Mouse (Mus musculus): Measurements from ENCODE around the gene Tmem269. TPM values are rescaled to one million over a fixed set of nuclear protein-coding genes. Genes with fewer than 3 reads are reported as not detected.

Gene Tmem269
- polyA plus RNA-seq (2015; fragmentation: Nextera tagmentation; extraction: Ambion mirVana) = 0.10 TPM in 1 of 2 replicates, not detected in the other

DNA sequence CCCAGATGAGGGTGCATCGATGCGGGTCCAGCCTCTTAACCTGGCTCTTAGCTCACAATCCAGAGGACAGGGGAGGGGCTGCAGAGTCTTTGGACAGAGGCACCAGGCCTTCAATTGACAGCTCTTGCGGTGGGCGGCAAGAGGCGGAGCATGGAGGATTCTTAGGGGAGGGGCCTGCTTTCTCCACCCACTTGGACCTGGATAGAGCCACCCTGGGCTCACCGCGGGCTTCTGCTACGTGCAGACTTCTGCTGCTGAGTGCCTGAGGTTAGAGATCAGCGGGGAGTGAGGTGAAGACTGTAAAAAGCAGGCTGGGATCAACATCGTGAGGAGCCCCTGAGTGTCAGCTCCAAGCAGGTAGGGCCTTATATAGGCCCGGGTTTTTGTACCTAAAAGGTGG lies at the start of gene Tmem269:
Tmem269 (minus strand) TSS at position 49 of the 400 bp plus-strand sequence.

DNA sequence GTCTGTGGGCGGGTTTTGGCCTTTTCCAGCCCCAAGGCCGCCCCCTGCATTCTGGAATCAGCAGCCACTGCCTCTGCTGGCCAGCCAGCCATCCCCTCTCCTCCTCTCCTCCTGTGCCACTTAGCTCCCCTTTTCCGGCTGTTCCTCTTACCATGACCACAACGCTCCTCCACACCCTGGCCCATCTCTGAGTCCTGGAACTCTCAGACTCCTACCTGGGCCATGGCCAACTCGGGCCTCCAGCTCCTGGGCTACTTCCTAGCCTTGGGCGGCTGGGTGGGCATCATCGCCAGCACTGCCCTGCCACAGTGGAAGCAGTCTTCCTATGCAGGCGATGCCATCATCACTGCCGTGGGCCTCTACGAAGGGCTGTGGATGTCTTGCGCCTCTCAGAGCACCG lies 37.3 kb upstream of the Tmem269 start, which contains the start of gene Cldn19:
Cldn19 (plus strand) TSS at position 64 of the 400 bp plus-strand sequence.

DNA sequence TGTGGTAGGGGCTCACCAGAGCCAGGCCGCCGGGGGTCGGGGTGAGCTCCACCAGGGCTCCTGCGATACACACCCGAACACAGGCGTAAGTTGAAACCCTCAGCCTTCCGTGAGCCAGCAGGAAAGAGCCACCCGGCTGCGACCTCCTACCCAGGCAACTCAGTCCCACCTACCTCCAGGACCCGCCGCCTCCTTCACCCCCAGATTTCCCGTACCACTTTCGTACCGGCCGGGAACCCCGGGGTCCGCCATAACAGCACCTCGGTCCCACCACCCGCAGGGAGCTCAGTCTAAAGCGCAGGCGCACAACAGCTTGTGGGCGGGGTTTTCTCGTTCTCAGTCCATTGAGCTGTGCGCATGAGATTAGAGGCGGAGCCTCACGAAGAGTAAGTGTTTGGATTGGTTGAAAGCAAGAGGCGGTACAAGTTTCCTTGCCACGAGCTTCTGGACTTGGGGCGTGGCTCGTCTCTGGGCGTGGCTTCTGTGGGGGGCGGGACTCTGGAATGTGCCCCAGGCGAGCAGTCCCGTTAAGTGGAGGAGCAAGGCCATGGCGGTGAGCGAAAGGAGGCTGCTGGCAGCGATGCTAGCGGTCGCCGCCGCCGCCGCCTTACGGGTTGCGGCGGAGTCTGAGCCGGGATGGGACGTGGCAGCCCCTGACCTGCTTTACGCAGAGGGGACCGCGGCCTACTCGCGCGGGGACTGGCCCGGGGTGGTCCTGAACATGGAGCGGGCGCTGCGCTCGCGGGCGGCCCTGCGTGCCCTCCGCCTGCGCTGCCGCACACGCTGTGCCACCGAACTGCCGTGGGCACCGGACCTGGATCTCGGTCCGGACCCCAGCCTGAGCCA lies 14.6 kb upstream of the Tmem269 start, which contains the start of the genes AU022252 and P3h1:
AU022252 (minus strand) TSS at position 303 of the 846 bp plus-strand sequence.
P3h1 (plus strand) TSS at position 506 of the 846 bp plus-strand sequence.

DNA sequence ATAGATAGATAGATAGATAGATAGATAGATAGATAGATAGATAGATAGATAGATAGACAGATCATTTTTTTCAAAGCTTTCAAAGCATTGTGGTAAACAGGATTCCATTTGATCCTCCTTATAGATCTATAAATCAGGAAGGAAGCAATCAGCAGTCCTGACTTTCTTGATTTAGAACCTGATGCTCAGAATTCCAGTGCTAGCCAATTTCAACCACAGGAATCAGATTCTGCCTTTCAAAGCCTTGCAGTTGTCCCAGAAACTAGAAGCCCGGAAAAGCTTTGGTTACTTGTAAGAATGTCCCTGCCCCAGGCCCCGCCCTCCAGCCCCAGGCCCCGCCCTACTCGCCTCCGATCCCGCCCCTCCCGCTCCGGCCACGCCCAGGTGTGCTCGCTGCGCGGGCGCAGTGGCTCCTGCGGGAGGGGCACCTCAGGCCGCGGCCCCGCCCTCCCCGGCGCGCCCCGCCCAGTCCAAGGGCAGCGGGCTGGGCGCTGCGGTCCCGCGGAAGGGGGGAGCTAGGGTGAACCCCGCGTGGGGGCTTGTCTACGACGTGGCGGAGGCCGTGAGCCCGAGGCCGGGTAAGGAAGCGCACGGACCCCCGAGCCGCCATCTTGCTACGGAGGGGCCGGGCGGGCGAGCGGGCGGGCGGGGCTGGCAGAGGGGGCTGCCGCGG lies 23.0 kb downstream of the Tmem269 start, which contains the start of gene Svbp:
Svbp (plus strand) TSS at position 398 of the 673 bp plus-strand sequence.

DNA sequence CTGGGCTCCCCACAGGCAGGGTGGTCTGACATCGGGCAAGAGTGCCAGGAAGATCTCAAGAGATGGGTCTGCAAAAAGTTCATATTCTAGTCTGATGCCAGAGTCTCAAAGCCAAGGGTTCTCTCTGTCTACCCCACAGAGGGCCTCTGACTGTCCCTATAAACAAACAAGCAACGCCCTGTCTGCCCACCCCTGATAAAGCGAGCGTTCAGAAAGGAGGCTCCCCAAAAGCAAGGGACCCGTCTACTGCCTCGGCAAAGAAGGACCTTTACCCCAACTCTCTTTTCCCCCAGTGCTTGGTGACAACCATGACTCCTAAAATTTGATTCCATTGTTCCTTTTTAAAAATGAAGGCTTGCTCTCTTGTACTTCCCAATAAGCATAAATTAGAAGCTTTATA lies 28.2 kb downstream of the Tmem269 start, which contains the start of gene Ermap:
Ermap (minus strand) TSS at position 148 of the 400 bp plus-strand sequence.

DNA sequence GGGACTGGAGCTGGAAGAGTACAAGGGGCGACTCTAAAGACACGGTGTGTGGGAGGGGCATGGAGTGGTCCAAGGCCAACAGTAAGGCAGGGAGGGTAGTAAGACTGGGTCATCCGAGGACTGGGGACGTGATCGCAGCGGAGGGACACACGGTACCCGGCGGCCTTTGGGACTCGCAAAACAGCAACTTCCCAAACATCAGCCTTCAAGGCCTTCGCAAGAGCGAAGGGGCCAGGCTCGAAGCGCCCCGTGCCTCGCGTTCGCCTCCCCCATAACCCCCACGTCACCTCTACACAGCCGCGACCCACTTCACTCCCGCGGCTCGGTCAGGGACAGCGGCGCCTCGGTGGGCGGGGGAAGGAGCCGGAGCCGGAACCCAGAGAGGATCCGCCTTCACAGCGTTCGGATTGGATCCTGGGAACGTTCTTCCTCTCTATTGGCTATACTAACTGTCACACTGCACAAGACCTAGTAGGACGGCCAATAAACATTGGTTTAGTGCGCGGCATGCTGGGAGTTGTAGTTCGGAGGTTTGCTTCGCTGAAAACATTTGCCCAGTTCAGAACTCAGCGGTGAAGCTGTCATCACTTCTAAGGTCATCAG lies 44.1 kb downstream of the Tmem269 start, which contains the start of gene Zfp691:
Zfp691 (minus strand) TSS at position 345 of the 603 bp plus-strand sequence.

Other genes with a start within 250 kb of the Tmem269 start
- 62.8 and 74.3 TPM in 2 replicates for gene Slc2a1, start 109.5 kb downstream of the Tmem269 start, polyA plus RNA-seq (2015; fragmentation: Nextera tagmentation; extraction: Ambion mirVana)
- 3.7 and 3.8 TPM in 2 replicates for gene Zfp691, start 44.0 kb downstream of the Tmem269 start, polyA plus RNA-seq (2015; fragmentation: Nextera tagmentation; extraction: Ambion mirVana)
- 0.35 and 0.92 TPM in 2 replicates for gene Ermap, start 28.2 kb downstream of the Tmem269 start, polyA plus RNA-seq (2015; fragmentation: Nextera tagmentation; extraction: Ambion mirVana)
- gene Svbp, start 22.9 kb downstream of the Tmem269 start, polyA plus RNA-seq (2015; fragmentation: Nextera tagmentation; extraction: Ambion mirVana) = 117 and 125 TPM in 2 replicates
- 16.0 and 19.9 TPM in 2 replicates for gene AU022252, start 14.5 kb upstream of the Tmem269 start, polyA plus RNA-seq (2015; fragmentation: Nextera tagmentation; extraction: Ambion mirVana)
- gene P3h1, start 14.7 kb upstream of the Tmem269 start, polyA plus RNA-seq (2015; fragmentation: Nextera tagmentation; extraction: Ambion mirVana) = 28.1 and 33.4 TPM in 2 replicates
- gene Cldn19, start 37.2 kb upstream of the Tmem269 start, polyA plus RNA-seq (2015; fragmentation: Nextera tagmentation; extraction: Ambion mirVana) = not detected in 2 replicates
- 336 and 370 TPM in 2 replicates for gene Ybx1, start 76.4 kb upstream of the Tmem269 start, polyA plus RNA-seq (2015; fragmentation: Nextera tagmentation; extraction: Ambion mirVana)
- 30.0 and 36.2 TPM in 2 replicates for gene Ppih, start 102.3 kb upstream of the Tmem269 start, polyA plus RNA-seq (2015; fragmentation: Nextera tagmentation; extraction: Ambion mirVana)
- gene Ccdc30, start 197.3 kb upstream of the Tmem269 start, polyA plus RNA-seq (2015; fragmentation: Nextera tagmentation; extraction: Ambion mirVana) = 0.59 and 1.2 TPM in 2 replicates
- 32.6 and 34.9 TPM in 2 replicates for gene Ppcs, start 204.2 kb upstream of the Tmem269 start, polyA plus RNA-seq (2015; fragmentation: Nextera tagmentation; extraction: Ambion mirVana)
- 0.30 and 0.36 TPM in 2 replicates for gene Zmynd12, start 204.6 kb upstream of the Tmem269 start, polyA plus RNA-seq (2015; fragmentation: Nextera tagmentation; extraction: Ambion mirVana)